Mouse (Mus musculus) spleen, adult 2 months (tissue): ENCODE results near the gene Plekhh1. TPM values are rescaled to one million over a fixed set of nuclear protein-coding genes. Genes with fewer than 3 reads are reported as not detected.

Experiments
- DNase-seq, 2 experiments: peaks; one replicate each; pipeline versions ENCODE4 v3.0.0 to v3.0.0-alpha.2; 2012 to 2021; ENCODE audit warnings: low spot score in 2 of 2, low read depth in 1 of 2
- H3K27ac ChIP-seq: fragments of 200-500 bp; 2 replicates; pipeline ENCODE4 v1.5.1; 2012; ENCODE audit warnings: low read length, inconsistent platforms; ENCODE audit not compliant: insufficient read depth
- H3K27me3 ChIP-seq: fragments of 200-500 bp; 2 replicates; pipeline ENCODE4 v1.6.1; 2012; ENCODE audit warnings: mild to moderate bottlenecking, moderate library complexity, low read length, inconsistent platforms; ENCODE audit not compliant: control insufficient read depth, insufficient read depth
- H3K36me3 ChIP-seq: fragments of 200-500 bp; 2 replicates; pipeline ENCODE4 v1.6.1; 2012; ENCODE audit warnings: mild to moderate bottlenecking, low read length, inconsistent platforms; ENCODE audit not compliant: control insufficient read depth, insufficient read depth
- H3K4me1 ChIP-seq: fragments of 200-500 bp; 2 replicates; pipeline ENCODE4 v1.6.1; 2011; ENCODE audit warnings: inconsistent platforms; ENCODE audit not compliant: control insufficient read depth, insufficient read depth, insufficient read length
- H3K4me3 ChIP-seq: fragments of 200-500 bp; 2 replicates; pipeline ENCODE4 v1.5.1; 2011; ENCODE audit warnings: mild to moderate bottlenecking, inconsistent platforms; ENCODE audit not compliant: insufficient read depth, insufficient read length; ENCODE audit errors: extremely low read depth
- CTCF ChIP-seq: fragments of 200-500 bp; IDR thresholded peaks from 2 replicates; pipeline ENCODE4 v1.5.1; 2011; ENCODE audit warnings: mild to moderate bottlenecking, inconsistent platforms; ENCODE audit not compliant: insufficient read depth, insufficient read length, insufficient replicate concordance; ENCODE audit errors: extremely low read depth
- POLR2A ChIP-seq: fragments of 200-500 bp; IDR thresholded peaks from 2 replicates; pipeline ENCODE4 v1.6.1; 2011; ENCODE audit warnings: low read depth, low read length, inconsistent platforms
- WGBS: fragments of 180-500 bp; shearing (Covaris S2); methylation state at CpG from one replicate; pipeline ENCODE4 v1.1.7; 2018; 5-methylcytosine and 5-hydroxymethylcytosine counted together
- polyA plus RNA-seq: library from polyadenylated mRNA; depleted of rRNA; stranded (reverse); fragments of >200 nt; gene quantifications from 2 replicates; pipeline ENCODE4 v1.2.3, GENCODE M21; 2012

The Plekhh1 gene
- polyA plus RNA-seq, 1 experiment: 0.28 TPM

GRCm38 (mm10) chr12:79034331-79034730 is 5.4 kb downstream of the Plekhh1 start:
- H3K36me3 ChIP-seq: no peaks in the 10 kb centered on the region
- H3K27ac ChIP-seq: no peak overlapping the region
- no peak for DNase-seq
- peaks cover 6% of the 10 kb centered on the region for H3K27me3 ChIP-seq
- no peak overlapping the region for H3K4me3 ChIP-seq
- H3K4me1 ChIP-seq: peaks cover 4% of the 10 kb centered on the region; the same call in 1 of the 2 replicates
- TF ChIP-seq CTCF (no peak), POLR2A (no peak)
- 99% methylated on average over 2 of the region's 2 CpGs for WGBS

- no peak overlapping the region for H3K4me3 ChIP-seq
- no peak for TF ChIP-seq CTCF
- TF ChIP-seq POLR2A: no peak
- DNase-seq: no peak
- no peak overlapping the region for H3K27ac ChIP-seq
- H3K27me3 ChIP-seq: no peaks in the 10 kb centered on the region; the same call in 1 of the 2 replicates
- no peaks in the 10 kb centered on the region for H3K36me3 ChIP-seq
- no peaks in the 10 kb centered on the region for H3K4me1 ChIP-seq
- WGBS: 68% methylated on average over 3 of the region's 3 CpGs
These were observed 6.4 kb downstream of the Plekhh1 start for GRCm38 (mm10) chr12:79035349-79035748.

GRCm38 (mm10) chr12:79039708-79040107 is 10.7 kb downstream of the Plekhh1 start:
- H3K27ac ChIP-seq: no peak overlapping the region
- WGBS: 91% methylated on average over 8 of the region's 8 CpGs

GRCm38 (mm10) chr12:79040201-79040827 is 11.4 kb downstream of the Plekhh1 start:
- Histone ChIP-seq H3K27ac (no peak overlapping the region), H3K4me1 (no peaks in the 10 kb centered on the region), H3K36me3 (no peaks in the 10 kb centered on the region), H3K4me3 (no peak overlapping the region), H3K27me3 (no peaks in the 10 kb centered on the region)
- WGBS: 89% methylated on average over 11 of the region's 11 CpGs
- TF ChIP-seq CTCF (no peak), POLR2A (no peak)
- no peak for DNase-seq

More at GRCm38 (mm10) chr12:79039708-79040107, 10.7 kb downstream of the Plekhh1 start:
- TF ChIP-seq CTCF (no peak), POLR2A (no peak)
- Histone ChIP-seq H3K4me1 (no peaks in the 10 kb centered on the region), H3K27me3 (no peaks in the 10 kb centered on the region; the same call in 1 of the 2 replicates), H3K36me3 (no peaks in the 10 kb centered on the region), H3K4me3 (no peak overlapping the region)
- no peak for DNase-seq

GRCm38 (mm10) chr12:79041436-79041835 is 12.5 kb downstream of the Plekhh1 start:
- no peak overlapping the region for H3K27ac ChIP-seq
- TF ChIP-seq POLR2A: no peak
- TF ChIP-seq CTCF: no peak
- H3K4me1 ChIP-seq: no peaks in the 10 kb centered on the region
- DNase-seq: no peak
- H3K36me3 ChIP-seq: no peaks in the 10 kb centered on the region
- no peak overlapping the region for H3K4me3 ChIP-seq
- no peaks in the 10 kb centered on the region for H3K27me3 ChIP-seq

GRCm38 (mm10) chr12:79044668-79045067 is 15.7 kb downstream of the Plekhh1 start:
- no peaks in the 10 kb centered on the region for H3K4me1 ChIP-seq
- 89% methylated on average over 8 of the region's 8 CpGs for WGBS
- H3K27ac ChIP-seq: no peak overlapping the region
- DNase-seq: no peak
- no peaks in the 10 kb centered on the region for H3K27me3 ChIP-seq
- TF ChIP-seq CTCF: no peak
- no peaks in the 10 kb centered on the region for H3K36me3 ChIP-seq
- H3K4me3 ChIP-seq: no peak overlapping the region

GRCm38 (mm10) chr12:79046171-79046570 is 17.2 kb downstream of the Plekhh1 start:
- no peak for TF ChIP-seq POLR2A
- no peak for TF ChIP-seq CTCF
- Histone ChIP-seq H3K27ac (no peak overlapping the region), H3K36me3 (no peaks in the 10 kb centered on the region), H3K4me3 (no peak overlapping the region), H3K27me3 (no peaks in the 10 kb centered on the region), H3K4me1 (no peaks in the 10 kb centered on the region)
- no peak for DNase-seq
- WGBS: 75% methylated on average over 6 of the region's 6 CpGs
